Mouse (Mus musculus): Measurements from ENCODE around the gene Fcgr3.

- TF ChIP-seq POLR2A (IDR thresholded peaks at IDR 0.05; ENCODE audit: extremely low read depth, insufficient read depth, low read length): no peak
- TF ChIP-seq CTCF (IDR thresholded peaks at IDR 0.05; ENCODE audit: low read depth, low read length): no peak
Measured at GRCm38 (mm10) chr1:171105226-171105625, 40.5 kb upstream of the Fcgr3 start.
